Mouse (Mus musculus): ENCODE measurements around the gene Tmem45b. TPM values are rescaled to one million over a fixed set of nuclear protein-coding genes. Genes with fewer than 3 reads are reported as not detected.
A peak's percentile ranks its signal among the peaks of the same experiment; 100 is the strongest.
"Not testable (repeated sequence)": the region's sequence is repeated elsewhere in the genome, so short reads cannot be mapped to it uniquely, and the experiment has no call there.

Tmem45b gene
- total RNA-seq (2012; rRNA removed) = 1.1 and 2.0 TPM in 2 replicates

DNA sequence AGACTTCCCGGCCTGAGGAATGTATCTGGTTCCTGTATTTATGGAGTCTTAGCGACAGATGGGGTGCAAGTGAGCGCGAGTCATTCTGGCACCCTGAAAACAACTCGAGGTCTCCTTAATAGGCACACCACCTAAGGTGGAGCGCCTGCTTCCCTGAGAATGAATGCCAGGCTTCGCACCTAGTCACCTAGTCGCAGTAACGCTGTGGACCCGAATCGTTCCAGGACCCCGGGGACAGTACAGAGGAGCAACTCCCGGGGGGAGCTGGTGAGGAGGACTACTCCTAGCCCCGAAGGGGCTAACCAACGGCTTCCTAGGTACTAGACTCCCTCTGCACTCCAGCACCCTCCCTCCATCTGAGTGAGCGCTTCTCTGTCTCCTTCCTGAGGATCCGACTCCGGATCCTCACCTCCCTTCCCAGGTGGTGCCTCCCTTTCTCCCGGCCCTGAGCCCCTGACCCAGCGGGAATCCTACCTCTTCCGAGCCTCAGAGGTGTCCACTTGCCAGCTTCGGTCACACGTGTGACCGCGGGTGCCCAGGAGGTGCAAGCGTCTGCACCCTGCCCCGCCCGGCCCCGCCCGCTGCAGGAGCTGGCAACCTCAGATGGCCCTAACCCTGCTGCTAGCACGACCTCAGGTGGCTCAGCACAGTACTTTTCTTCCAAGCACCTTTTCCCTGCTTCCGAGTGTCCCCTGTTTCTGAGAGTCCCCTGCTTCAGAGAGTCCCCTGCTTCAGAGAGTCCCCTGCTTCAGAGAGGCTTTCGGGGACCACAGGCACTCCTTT, at the start of gene Tmem45b:
Gene Tmem45b, minus strand, starts transcription at position 771 of the 783 bp plus-strand sequence.
- Histone ChIP-seq H3K9ac (ENCODE audit: insufficient read depth, low read depth, low read length, poor library complexity, severe bottlenecking) (no peak within 1 kb of the TSS), H3K9me3 (ENCODE audit: control insufficient read depth, insufficient read depth, low read depth, low read length) (no peaks in the 10 kb centered on the region), H3K27ac (ENCODE audit: insufficient read depth, low read depth, low read length, poor library complexity, severe bottlenecking) (no peak within 1 kb of the TSS), H3K4me3 (ENCODE audit: insufficient read depth in 1 of 2, low read depth in 1 of 2, low read length in 2 of 2, poor library complexity in 1 of 2, severe bottlenecking in 1 of 2) (peak within 1 kb of the TSS; percentile 36 to 44), H3K4me1 (ENCODE audit: control insufficient read depth in 2 of 2, insufficient read depth in 2 of 2, low read length in 2 of 2, poor library complexity in 1 of 2) (peaks cover 0 to 2% of the 10 kb centered on the region in 2 experiments; a peak in 1 of 4 replicates), H3K36me3 (ENCODE audit: control insufficient read depth, insufficient read depth, low read length, poor library complexity, severe bottlenecking) (no peaks in the 10 kb centered on the region)
- in situ Hi-C loops (cut with MboI; ENCODE audit: low sequenced_read_pairs in 2 of 2, unreplicated experiment in 2 of 2) = no loop called here
- no peak for DNase-seq (ENCODE audit: low read depth, low spot score)
- TF ChIP-seq ZC3H11A (IDR thresholded peaks at IDR 0.05; ENCODE audit: borderline replicate concordance, low read depth, low read length) = no peak
- no peak for TF ChIP-seq ZNF384 (IDR thresholded peaks at IDR 0.05; ENCODE audit: low read depth, low read length)
- TF ChIP-seq HCFC1 (IDR thresholded peaks at IDR 0.05; ENCODE audit: borderline replicate concordance, insufficient read depth, low read length) = no peak
- no peak for TF ChIP-seq CHD2 (IDR thresholded peaks at IDR 0.05; ENCODE audit: low read depth, low read length)
- TF ChIP-seq MAFK (IDR thresholded peaks at IDR 0.05; ENCODE audit: insufficient read depth, low read depth, low read length) = no peak

DNA sequence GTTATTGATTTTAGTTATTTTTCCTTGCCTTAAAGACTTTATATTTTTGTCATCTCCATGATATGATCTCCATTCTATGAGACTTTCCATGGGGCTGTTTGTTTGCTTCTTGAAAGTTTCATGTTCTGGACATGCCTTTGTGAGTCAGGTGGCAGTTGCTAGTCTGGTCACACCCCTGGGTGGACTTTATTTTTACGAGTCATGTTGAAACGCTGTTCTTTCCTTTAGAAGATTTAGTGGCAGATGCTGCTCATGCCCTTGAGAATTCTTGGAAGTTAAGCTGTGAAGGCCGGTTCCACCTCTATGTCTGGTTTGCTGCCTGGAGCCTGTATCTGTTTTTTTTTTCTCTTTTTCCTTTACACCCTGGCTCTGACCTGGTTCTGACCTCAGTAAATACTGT, 43.9 kb upstream of the Tmem45b start:
- H3K36me3 ChIP-seq (ENCODE audit: control insufficient read depth, insufficient read depth, low read length, poor library complexity, severe bottlenecking) = no peaks in the 10 kb centered on the region
- H3K4me3 ChIP-seq (ENCODE audit: insufficient read depth in 1 of 2, low read depth in 1 of 2, low read length in 2 of 2, poor library complexity in 1 of 2, severe bottlenecking in 1 of 2) = no peak overlapping the region
- no peaks in the 10 kb centered on the region for H3K4me1 ChIP-seq (ENCODE audit: control insufficient read depth in 2 of 2, insufficient read depth in 2 of 2, low read length in 2 of 2, poor library complexity in 1 of 2)
- no peak overlapping the region for H3K9ac ChIP-seq (ENCODE audit: insufficient read depth, low read depth, low read length, poor library complexity, severe bottlenecking)
- H3K27ac ChIP-seq (ENCODE audit: insufficient read depth, low read depth, low read length, poor library complexity, severe bottlenecking) = no peak overlapping the region
- no peak for DNase-seq (ENCODE audit: low read depth, low spot score)
- H3K9me3 ChIP-seq (ENCODE audit: control insufficient read depth, insufficient read depth, low read depth, low read length) = no peaks in the 10 kb centered on the region
- TF ChIP-seq MAFK (IDR thresholded peaks at IDR 0.05; ENCODE audit: insufficient read depth, low read depth, low read length) = no peak
- no peak for TF ChIP-seq HCFC1 (IDR thresholded peaks at IDR 0.05; ENCODE audit: borderline replicate concordance, insufficient read depth, low read length)
- no peak for TF ChIP-seq ZC3H11A (IDR thresholded peaks at IDR 0.05; ENCODE audit: borderline replicate concordance, low read depth, low read length)
- no peak for TF ChIP-seq CHD2 (IDR thresholded peaks at IDR 0.05; ENCODE audit: low read depth, low read length)
- TF ChIP-seq ZNF384 (IDR thresholded peaks at IDR 0.05; ENCODE audit: low read depth, low read length) = no peak
- in situ Hi-C loops (cut with MboI; ENCODE audit: low sequenced_read_pairs in 2 of 2, unreplicated experiment in 2 of 2) = no loop called here

DNA sequence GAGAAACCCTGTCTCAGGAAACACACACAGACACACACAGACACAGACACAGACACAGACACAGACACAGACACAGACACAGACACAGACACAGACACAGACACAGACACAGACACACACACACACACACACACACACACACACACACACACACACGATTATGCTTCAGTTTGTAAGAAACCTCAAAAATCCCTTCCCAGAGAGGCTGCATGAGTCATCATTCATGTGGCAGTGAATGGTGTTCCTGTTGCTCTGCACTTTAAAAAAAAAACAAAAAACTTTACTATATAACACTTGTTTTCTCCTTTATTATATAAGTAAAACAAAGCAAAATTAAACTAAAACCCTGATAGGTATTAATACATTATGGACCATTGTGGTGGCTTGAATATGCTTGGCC, 37.0 kb upstream of the Tmem45b start:
- H3K9me3 ChIP-seq (ENCODE audit: control insufficient read depth, insufficient read depth, low read depth, low read length); DNase-seq (ENCODE audit: low read depth, low spot score); H3K9ac ChIP-seq (ENCODE audit: insufficient read depth, low read depth, low read length, poor library complexity, severe bottlenecking); H3K27ac ChIP-seq (ENCODE audit: insufficient read depth, low read depth, low read length, poor library complexity, severe bottlenecking); in situ Hi-C loops (cut with MboI; ENCODE audit: low sequenced_read_pairs in 2 of 2, unreplicated experiment in 2 of 2); H3K36me3 ChIP-seq (ENCODE audit: control insufficient read depth, insufficient read depth, low read length, poor library complexity, severe bottlenecking); H3K4me3 ChIP-seq (ENCODE audit: insufficient read depth in 1 of 2, low read depth in 1 of 2, low read length in 2 of 2, poor library complexity in 1 of 2, severe bottlenecking in 1 of 2); H3K4me1 ChIP-seq (ENCODE audit: control insufficient read depth in 2 of 2, insufficient read depth in 2 of 2, low read length in 2 of 2, poor library complexity in 1 of 2): not testable (repeated sequence)

DNA sequence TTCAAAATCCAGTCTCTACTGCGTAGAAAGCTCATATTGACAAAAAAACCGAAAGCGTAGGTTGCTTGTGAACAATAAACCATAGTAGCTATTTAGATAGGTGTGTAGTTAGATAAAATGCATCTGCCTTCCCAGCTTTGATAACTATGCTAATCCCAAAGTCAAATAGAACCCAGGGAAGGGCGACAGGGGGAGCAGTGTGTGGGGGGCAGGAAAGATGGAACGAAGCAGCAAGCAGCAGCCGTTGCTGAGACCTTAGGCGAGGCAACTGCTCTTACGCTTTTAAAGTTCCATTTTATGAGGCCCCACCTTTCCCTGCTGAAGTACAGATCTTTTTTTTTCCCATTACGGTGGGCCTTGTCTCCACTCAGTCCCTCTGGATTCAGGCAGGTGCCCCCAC, 1.1 kb downstream of the Tmem45b start:
- Histone ChIP-seq H3K4me3 (ENCODE audit: insufficient read depth in 1 of 2, low read depth in 1 of 2, low read length in 2 of 2, poor library complexity in 1 of 2, severe bottlenecking in 1 of 2) (no peak overlapping the region), H3K36me3 (ENCODE audit: control insufficient read depth, insufficient read depth, low read length, poor library complexity, severe bottlenecking) (no peaks in the 10 kb centered on the region), H3K4me1 (ENCODE audit: control insufficient read depth in 2 of 2, insufficient read depth in 2 of 2, low read length in 2 of 2, poor library complexity in 1 of 2) (peaks cover 0 to 2% of the 10 kb centered on the region in 2 experiments; a peak in 1 of 4 replicates), H3K9ac (ENCODE audit: insufficient read depth, low read depth, low read length, poor library complexity, severe bottlenecking) (no peak overlapping the region), H3K9me3 (ENCODE audit: control insufficient read depth, insufficient read depth, low read depth, low read length) (no peaks in the 10 kb centered on the region), H3K27ac (ENCODE audit: insufficient read depth, low read depth, low read length, poor library complexity, severe bottlenecking) (no peak overlapping the region)
- no peak for DNase-seq (ENCODE audit: low read depth, low spot score)
- TF ChIP-seq HCFC1 (IDR thresholded peaks at IDR 0.05; ENCODE audit: borderline replicate concordance, insufficient read depth, low read length) = no peak
- no peak for TF ChIP-seq ZNF384 (IDR thresholded peaks at IDR 0.05; ENCODE audit: low read depth, low read length)
- TF ChIP-seq MAFK (IDR thresholded peaks at IDR 0.05; ENCODE audit: insufficient read depth, low read depth, low read length) = no peak
- no peak for TF ChIP-seq CHD2 (IDR thresholded peaks at IDR 0.05; ENCODE audit: low read depth, low read length)
- TF ChIP-seq ZC3H11A (IDR thresholded peaks at IDR 0.05; ENCODE audit: borderline replicate concordance, low read depth, low read length) = no peak
- in situ Hi-C loops (cut with MboI; ENCODE audit: low sequenced_read_pairs in 2 of 2, unreplicated experiment in 2 of 2) = no loop called here

DNA sequence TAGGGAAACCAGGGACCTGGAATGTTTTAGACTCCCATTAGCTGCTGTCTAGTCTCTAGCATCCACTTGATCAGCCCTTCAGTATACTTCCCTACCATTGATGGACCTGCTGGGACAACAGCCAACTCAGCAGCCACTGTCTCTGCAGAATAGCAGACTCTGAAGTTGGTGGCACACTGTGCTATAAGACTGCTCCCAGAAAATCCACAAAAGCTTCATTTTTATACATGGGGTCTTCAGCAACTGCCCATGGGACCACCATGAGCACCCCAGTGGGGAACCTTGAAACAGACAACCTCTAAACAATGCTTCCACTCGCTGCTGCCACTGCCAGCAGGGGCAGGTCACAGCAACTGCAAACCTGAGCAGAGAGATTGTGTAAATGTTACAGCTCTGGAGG, 9.9 kb downstream of the Tmem45b start:
- no peak overlapping the region for H3K4me3 ChIP-seq (ENCODE audit: insufficient read depth in 1 of 2, low read depth in 1 of 2, low read length in 2 of 2, poor library complexity in 1 of 2, severe bottlenecking in 1 of 2)
- no peak for DNase-seq (ENCODE audit: low read depth, low spot score)
- H3K9me3 ChIP-seq (ENCODE audit: control insufficient read depth, insufficient read depth, low read depth, low read length) = no peaks in the 10 kb centered on the region
- no peak overlapping the region for H3K27ac ChIP-seq (ENCODE audit: insufficient read depth, low read depth, low read length, poor library complexity, severe bottlenecking)
- H3K4me1 ChIP-seq (ENCODE audit: control insufficient read depth in 2 of 2, insufficient read depth in 2 of 2, low read length in 2 of 2, poor library complexity in 1 of 2) = peaks cover 0 to 2% of the 10 kb centered on the region in 2 experiments; a peak in 1 of 4 replicates
- no peak overlapping the region for H3K9ac ChIP-seq (ENCODE audit: insufficient read depth, low read depth, low read length, poor library complexity, severe bottlenecking)
- no peaks in the 10 kb centered on the region for H3K36me3 ChIP-seq (ENCODE audit: control insufficient read depth, insufficient read depth, low read length, poor library complexity, severe bottlenecking)
- TF ChIP-seq ZNF384 (IDR thresholded peaks at IDR 0.05; ENCODE audit: low read depth, low read length) (no peak), HCFC1 (IDR thresholded peaks at IDR 0.05; ENCODE audit: borderline replicate concordance, insufficient read depth, low read length) (no peak), MAFK (IDR thresholded peaks at IDR 0.05; ENCODE audit: insufficient read depth, low read depth, low read length) (no peak), CHD2 (IDR thresholded peaks at IDR 0.05; ENCODE audit: low read depth, low read length) (no peak), ZC3H11A (IDR thresholded peaks at IDR 0.05; ENCODE audit: borderline replicate concordance, low read depth, low read length) (no peak)
- in situ Hi-C loops (cut with MboI; ENCODE audit: low sequenced_read_pairs in 2 of 2, unreplicated experiment in 2 of 2) = no loop called here
